Mouse (Mus musculus): ENCODE results near the gene Maco1. TPM values are rescaled to one million over a fixed set of nuclear protein-coding genes. Genes with fewer than 3 reads are reported as not detected.

The Maco1 gene
- total RNA-seq, 2 experiments from 2014 or later, result 13.6 to 14.5 TPM

DNA sequence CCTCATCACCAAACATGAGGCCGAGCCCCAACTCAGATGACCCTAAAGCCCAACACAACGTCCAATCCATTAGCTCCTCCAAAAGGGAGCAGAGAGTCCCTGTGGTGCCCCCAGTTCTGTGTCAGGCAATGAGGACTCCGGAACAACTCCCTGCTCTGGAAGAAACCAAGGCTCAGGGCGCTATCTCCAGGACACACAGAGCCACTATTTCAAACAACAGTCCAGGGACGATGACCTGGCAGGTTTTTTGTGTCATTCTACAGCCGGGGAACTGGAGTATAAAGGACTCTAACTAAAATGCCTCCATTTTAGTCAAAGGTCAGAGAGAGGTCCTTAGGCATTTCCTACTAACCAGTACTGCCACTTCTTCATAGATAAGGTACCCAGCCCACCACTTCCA is 92.9 kb downstream of the Maco1 start:
- no peak for DNase-seq
- intact Hi-C loops (cut with DNase I; ENCODE audit: low total_unique reads), result no loop called here

DNA sequence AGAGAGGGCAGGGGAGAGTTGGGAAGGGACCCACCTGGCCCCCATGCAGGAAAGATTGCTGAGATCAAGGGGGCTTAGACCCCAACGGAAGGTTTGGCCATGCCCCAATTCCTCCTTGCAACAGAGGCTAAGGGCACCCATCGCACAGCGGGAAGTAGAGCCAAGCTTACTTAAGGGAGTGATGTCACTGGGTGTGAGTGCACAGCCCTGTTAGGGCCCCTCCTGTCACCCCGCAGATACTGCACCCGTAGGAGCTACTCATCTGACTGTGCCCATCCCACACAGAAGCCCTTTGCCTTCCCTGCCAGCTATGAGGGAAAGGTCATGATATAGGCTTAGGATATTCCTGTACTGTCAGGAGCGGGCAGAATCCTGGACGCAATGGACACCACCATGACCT is 93.6 kb downstream of the Maco1 start:
- no peak for DNase-seq
- intact Hi-C loops (cut with DNase I; ENCODE audit: low total_unique reads), result no loop called here

DNA sequence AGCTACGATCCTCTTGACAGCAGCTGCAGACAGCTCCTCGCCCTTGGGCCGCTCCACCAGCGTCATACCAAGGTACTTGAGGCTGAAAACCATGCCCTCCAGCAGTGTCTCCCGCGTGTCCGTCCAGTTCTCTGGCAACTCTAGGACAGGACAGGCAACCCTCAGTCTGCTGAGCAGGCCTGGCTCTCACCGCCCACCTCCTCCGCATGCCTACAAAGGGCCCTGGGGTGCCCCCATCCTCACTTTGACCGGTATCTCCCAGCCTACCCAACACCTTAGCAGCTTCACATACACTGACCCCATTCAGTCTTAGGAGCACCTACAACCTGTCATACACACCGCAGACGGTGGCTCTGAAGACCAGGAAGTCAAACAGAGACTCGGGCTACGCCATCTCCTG is 94.2 kb downstream of the Maco1 start:
- intact Hi-C loops (cut with DNase I; ENCODE audit: low total_unique reads), result no loop called here
- DNase-seq, result no peak

DNA sequence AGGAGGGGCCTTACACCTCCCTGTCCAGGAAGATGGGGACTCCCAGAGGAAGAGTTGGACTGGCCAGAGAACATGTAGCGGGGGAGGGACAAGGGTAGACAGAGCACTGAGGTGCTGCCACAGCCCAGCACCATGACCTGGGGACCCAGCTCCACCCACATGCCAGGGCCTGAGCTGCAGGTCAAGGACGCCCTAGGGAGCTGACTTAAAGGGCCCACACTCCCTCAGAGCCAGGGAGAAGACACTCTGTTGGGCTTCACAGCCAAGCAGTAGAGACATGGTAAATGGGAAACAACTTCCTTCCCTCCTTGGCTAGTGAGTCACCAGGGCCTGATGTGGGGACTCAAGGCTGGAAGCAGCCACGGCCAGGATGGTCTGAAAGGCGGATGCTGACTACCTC is 94.8 kb downstream of the Maco1 start:
- intact Hi-C loops (cut with DNase I; ENCODE audit: low total_unique reads), result no loop called here
- no peak for DNase-seq

DNA sequence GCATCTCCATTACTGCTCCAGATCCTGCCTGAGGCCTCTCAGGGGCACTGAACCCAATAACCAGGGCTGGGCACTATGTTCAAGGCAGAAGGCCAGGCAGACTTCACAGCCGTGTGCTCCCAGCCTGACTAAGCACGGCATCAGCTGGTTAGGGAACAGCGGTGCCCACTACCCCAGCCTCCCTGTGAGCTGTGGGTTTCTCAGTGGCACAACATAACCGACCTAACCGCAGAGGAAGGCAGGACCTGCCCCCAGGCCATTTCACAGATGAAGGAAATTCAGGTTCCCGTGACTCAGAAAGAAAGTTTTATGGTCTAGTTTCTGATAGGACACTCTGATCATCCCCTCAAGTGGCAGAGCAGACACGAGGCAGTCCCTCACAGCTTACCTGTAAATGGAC is 96.2 kb downstream of the Maco1 start:
- DNase-seq, result no peak
- intact Hi-C loops (cut with DNase I; ENCODE audit: low total_unique reads), result no loop called here

DNA sequence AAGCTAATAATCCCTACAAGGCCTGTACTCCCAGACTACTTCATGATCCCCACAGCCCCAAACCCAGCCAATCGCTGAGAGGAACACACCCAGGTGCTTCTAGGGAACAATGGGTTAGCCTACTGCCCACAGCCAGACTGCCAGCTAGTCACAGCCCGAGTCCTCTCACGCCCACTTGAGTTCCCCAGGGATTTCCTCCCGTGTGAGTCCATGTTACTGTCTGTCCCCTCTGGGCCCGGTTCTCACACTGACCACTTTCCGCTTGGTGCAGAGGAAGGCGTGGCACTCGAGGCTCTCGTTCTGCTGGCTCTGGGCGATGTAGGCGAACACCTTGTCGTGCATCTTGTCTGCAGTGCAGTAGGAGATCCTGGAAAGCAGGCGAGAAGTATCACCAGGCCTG is 98.2 kb downstream of the Maco1 start:
- intact Hi-C loops (cut with DNase I; ENCODE audit: low total_unique reads), result no loop called here
- DNase-seq, result no peak

DNA sequence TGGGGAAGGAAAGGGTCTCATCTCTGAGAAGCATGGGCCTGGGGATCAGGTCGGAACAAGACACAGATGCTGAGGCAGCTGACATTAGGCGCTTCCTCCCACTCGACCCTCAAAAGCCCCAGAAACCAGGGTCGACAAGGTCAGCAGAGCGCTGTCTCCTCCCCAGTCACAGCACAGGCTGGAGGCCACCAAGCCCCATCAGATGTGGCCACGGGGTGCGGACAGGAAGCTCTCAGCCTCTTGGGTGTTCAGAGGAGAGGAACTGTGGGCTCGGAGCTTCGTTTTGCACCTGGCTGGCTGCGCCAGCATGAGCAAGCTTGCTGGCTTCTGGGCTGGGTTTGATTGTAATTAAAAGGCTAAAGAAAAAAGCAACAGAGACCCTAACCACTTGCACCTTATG is 98.8 kb downstream of the Maco1 start:
- DNase-seq, result no peak
- intact Hi-C loops (cut with DNase I; ENCODE audit: low total_unique reads), result no loop called here

DNA sequence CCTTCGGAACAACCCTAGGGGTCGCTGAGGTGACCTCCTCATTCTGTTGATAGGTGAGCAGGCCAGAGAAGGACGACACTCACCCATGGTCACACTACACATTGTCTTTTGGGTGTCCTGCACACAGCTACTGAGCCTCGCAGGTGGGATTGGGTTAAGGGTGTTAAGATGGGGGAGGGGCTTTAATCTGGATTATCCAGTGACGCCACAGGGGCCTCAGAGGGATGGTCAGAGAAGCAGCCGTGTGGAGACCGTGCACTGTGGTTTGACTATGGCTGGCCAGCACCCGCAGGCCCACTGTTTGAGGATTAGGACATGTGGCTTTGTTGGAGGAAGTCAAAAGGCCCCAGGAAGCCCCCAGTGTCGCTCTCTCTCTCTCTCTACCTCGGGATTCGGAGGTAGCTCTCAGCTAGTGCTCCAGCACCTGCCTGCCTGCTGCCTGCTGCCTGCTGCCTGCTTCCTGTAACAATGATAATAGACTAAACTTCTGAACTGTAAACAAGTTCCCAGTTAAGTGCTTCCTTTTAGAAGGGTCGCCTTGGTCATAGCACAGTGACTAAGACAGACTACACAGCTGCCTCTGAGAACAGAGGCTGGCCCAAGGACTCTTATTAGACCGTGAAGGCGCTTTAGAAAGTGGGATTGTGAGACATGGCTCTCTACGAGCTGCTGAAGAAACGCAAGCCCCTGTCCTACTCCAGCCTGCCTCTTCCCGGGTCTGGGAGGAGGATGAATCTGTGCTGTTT is 99.5 kb downstream of the Maco1 start:
- intact Hi-C loops (cut with DNase I; ENCODE audit: low total_unique reads), result no loop called here
- no peak for DNase-seq

DNA sequence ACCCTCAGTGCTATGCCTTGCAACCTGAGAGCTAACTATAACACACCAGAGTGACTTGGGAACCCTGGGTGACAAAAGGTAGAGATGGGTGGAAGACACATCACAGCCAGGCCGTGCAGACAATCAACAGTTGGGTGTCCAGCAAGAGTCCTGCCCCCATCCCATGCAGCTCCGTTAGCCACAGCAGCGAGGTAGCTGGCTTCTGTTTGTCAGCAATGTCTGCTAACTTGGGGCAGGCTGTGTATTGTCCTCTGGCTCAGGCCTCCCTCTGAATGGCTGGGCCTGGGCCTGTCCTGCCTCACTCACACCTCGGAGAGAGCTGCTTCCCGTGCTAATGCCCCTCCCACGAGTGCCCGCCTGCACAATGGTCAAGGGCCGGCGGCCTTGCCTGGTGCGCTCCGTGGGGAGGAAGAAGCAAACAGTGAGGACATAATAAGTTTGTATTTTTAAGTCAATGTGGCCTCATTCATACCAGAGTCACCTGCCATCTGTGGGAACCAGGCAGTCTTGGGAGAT is 100.2 kb downstream of the Maco1 start:
- intact Hi-C loops (cut with DNase I; ENCODE audit: low total_unique reads), result no loop called here

More for the DNA sequence above, 100.2 kb downstream of the Maco1 start:
- DNase-seq, result no peak

Other genes starting within 250 kb of the Maco1 start
- 1 to 10 TPM; 7.9 to 9.5 TPM for gene Man1c1, start 149.1 kb downstream of the Maco1 start, total RNA-seq (2021)
- gene Ldlrap1, start 85.3 kb downstream of the Maco1 start, total RNA-seq (2021), result 10 to 100 TPM in 1 of 2 experiments, 1 to 10 TPM in 1; 9.2 to 10.2 TPM
- under 1 TPM; 0.20 to 0.39 TPM for gene Rhd, start 11.2 kb upstream of the Maco1 start, total RNA-seq (2021)
- gene Tmem50a, start 61.7 kb upstream of the Maco1 start, total RNA-seq (2021), result 10 to 100 TPM; 41.1 to 45.9 TPM
- gene Rsrp1, start 70.2 kb upstream of the Maco1 start, total RNA-seq (2021), result 100 to 1,000 TPM in 1 of 2 experiments, 10 to 100 TPM in 1; 76.9 to 163 TPM
- 10 to 100 TPM; 34.1 to 39.6 TPM for gene Syf2, start 77.6 kb upstream of the Maco1 start, total RNA-seq (2021)

All from gastrocnemius, postnatal 14 days (tissue).